8 mouse cellular contexts compared by ENCODE assay signal in genomic region chr2:90904076-90904855, GRCm38 (mm10). TPM values are rescaled to one million over a fixed set of nuclear protein-coding genes. Genes with fewer than 3 reads are reported as not detected.
A peak's percentile ranks its signal among the peaks of the same experiment; 100 is the strongest.
DNase-seq lines count a peak whose midpoint lies in the region; ATAC-seq and TF ChIP-seq lines count a peak whose summit lies in the region.

TSS of gene Kbtbd4 (plus strand) at chr2:90904740.
TSS of gene Ndufs3 (minus strand) at chr2:90904827.

- peaks cover 54% of the 10 kb centered on the region for H3K36me3 ChIP-seq in embryonic facial prominence, embryonic 14.5 days (ENCODE audit: control insufficient read depth, insufficient read depth, low read length)
- H3K36me3 ChIP-seq in heart, adult 2 months (ENCODE audit: control insufficient read depth, insufficient read depth, low read length), result 0 out of 2 replicates have a peak, but pooled peaks cover 2% of the 10 kb centered on the region
- H3K36me3 ChIP-seq in limb, embryonic 15.5 days, result peaks cover 40% of the 10 kb centered on the region

- peak; percentile 42; the same call in 1 of the 2 replicates for TF ChIP-seq EP300 in heart, adult 2 months (IDR thresholded peaks at IDR 0.05; ENCODE audit: insufficient read depth, low read depth, low read length)

- DNase-seq in 3T3-L1 (ENCODE audit: low read depth, low spot score), result peak; percentile 92
- peak; percentile 67 to 79 for DNase-seq in adrenal gland, postnatal 4 days (ENCODE audit: low spot score in 2 of 2)
- DNase-seq in embryonic facial prominence, embryonic 14.5 days (ENCODE audit: low spot score), result peak; percentile 96
- peak; percentile 88 to 89 for DNase-seq in heart, adult 2 months
- DNase-seq in kidney, adult 8-10 months, result peak; percentile 85 to 89
- DNase-seq in monocyte, adult 2 months (ENCODE audit: low read depth in 1 of 2, low spot score in 2 of 2), result peak; percentile 57 to 76
- DNase-seq in spleen, postnatal 36 days (ENCODE audit: low spot score in 2 of 2), result peak; percentile 84 to 90

- peaks cover 11% of the 10 kb centered on the region for H3K4me1 ChIP-seq in embryonic facial prominence, embryonic 14.5 days (ENCODE audit: control insufficient read depth, insufficient read depth, low read length)
- peaks cover 9% of the 10 kb centered on the region for H3K4me1 ChIP-seq in heart, adult 2 months (ENCODE audit: control insufficient read depth, insufficient read depth, low read length)
- H3K4me1 ChIP-seq in limb, embryonic 15.5 days, result peaks cover 22% of the 10 kb centered on the region

- no peaks in the 10 kb centered on the region for H3K9me3 ChIP-seq in embryonic facial prominence, embryonic 14.5 days (ENCODE audit: control insufficient read depth, low read length)
- no peaks in the 10 kb centered on the region for H3K9me3 ChIP-seq in limb, embryonic 15.5 days

- TF ChIP-seq CTCF in heart, adult 2 months (IDR thresholded peaks at IDR 0.05), result no peak

- no peaks in the 10 kb centered on the region for H3K27me3 ChIP-seq in embryonic facial prominence, embryonic 14.5 days (replicated peaks; ENCODE audit: control insufficient read depth, insufficient read depth, low read length)
- no peaks in the 10 kb centered on the region for H3K27me3 ChIP-seq in heart, adult 2 months (ENCODE audit: control insufficient read depth, insufficient read depth, low read length)
- H3K27me3 ChIP-seq in limb, embryonic 15.5 days, result no peaks in the 10 kb centered on the region

- no peaks in the 10 kb centered on the region for H3K79me2 ChIP-seq in heart, adult 2 months (replicated peaks; ENCODE audit: control insufficient read depth, insufficient read depth, low read length)

- peak within 1 kb of the TSS; percentile 91 for H3K27ac ChIP-seq in embryonic facial prominence, embryonic 14.5 days (replicated peaks; ENCODE audit: low read depth, low read length)
- peak within 1 kb of the TSS; percentile 96 for H3K27ac ChIP-seq in heart, adult 2 months
- H3K27ac ChIP-seq in limb, embryonic 15.5 days, result peak within 1 kb of the TSS; percentile 89

- WGBS in embryonic facial prominence, embryonic 14.5 days, result under 1% methylated on average over 39 of the region's 43 CpGs
- under 1% methylated on average over 43 of the region's 43 CpGs for WGBS in heart, adult 2 months
- under 1% methylated on average over 43 of the region's 43 CpGs for WGBS in limb, embryonic 15.5 days

- peak within 1 kb of the TSS; percentile 97 for H3K4me3 ChIP-seq in embryonic facial prominence, embryonic 14.5 days (ENCODE audit: low read depth, low read length)
- H3K4me3 ChIP-seq in heart, adult 2 months, result peak within 1 kb of the TSS; percentile 75
- H3K4me3 ChIP-seq in limb, embryonic 15.5 days, result peak within 1 kb of the TSS; percentile 72

- peak; percentile 94 for TF ChIP-seq POLR2A in heart, adult 2 months (IDR thresholded peaks at IDR 0.05; ENCODE audit: insufficient read depth, low read depth, low read length)

- intact Hi-C loops in heart, adult 2 months (cut with DNase I), result loop anchor here (5.0 kb wide), 3 partner anchors 37 to 298 kb away; partner anchors contain the start of genes Acp2, Mtch2 and Nr1h3

- peak within 1 kb of the TSS; percentile 79 for H3K4me2 ChIP-seq in embryonic facial prominence, embryonic 14.5 days (ENCODE audit: low read depth, low read length)
- H3K4me2 ChIP-seq in limb, embryonic 15.5 days, result peak within 1 kb of the TSS; percentile 62

- ATAC-seq in embryonic facial prominence, embryonic 14.5 days (ENCODE audit: low read depth), result peak; percentile 97
- peak; percentile 89 for ATAC-seq in limb, embryonic 15.5 days (ENCODE audit: insufficient number of reproducible peaks, low FRiP score, low TSS enrichment, low read depth)

- H3K9ac ChIP-seq in embryonic facial prominence, embryonic 14.5 days (ENCODE audit: low read depth, low read length), result peak within 1 kb of the TSS; percentile 95
- H3K9ac ChIP-seq in heart, adult 2 months (ENCODE audit: low read depth, low read length), result peak within 1 kb of the TSS; percentile 86
- H3K9ac ChIP-seq in limb, embryonic 15.5 days, result peak within 1 kb of the TSS; percentile 73

RNA-seq across cellular contexts. Expression of gene Kbtbd4, which starts in this region (rescaled TPM):
- total RNA-seq in adrenal gland, postnatal 4 days (2021), result 10 to 100 TPM; 35.6 to 37.4 TPM
- polyA plus RNA-seq in embryonic facial prominence, embryonic 14.5 days (2014; fragmentation: Nextera tagmentation; extraction: Ambion mirVana), result 25.8 and 31.0 TPM in 2 replicates
- total RNA-seq in heart, adult 2 months (2021), result 10 to 100 TPM; 20.6 to 23.4 TPM
- polyA plus RNA-seq in heart, adult 2 months (2012; rRNA removed), result 14.0 and 23.3 TPM in 2 replicates
- polyA plus RNA-seq in limb, embryonic 15.5 days (2015; fragmentation: Nextera tagmentation; extraction: Ambion mirVana), result 34.7 and 36.4 TPM in 2 replicates

RNA-seq across cellular contexts. Expression of gene Ndufs3, which starts in this region (rescaled TPM):
- 100 to 1,000 TPM; 354 to 392 TPM for total RNA-seq in adrenal gland, postnatal 4 days (2021)
- 203 and 206 TPM in 2 replicates for polyA plus RNA-seq in embryonic facial prominence, embryonic 14.5 days (2014; fragmentation: Nextera tagmentation; extraction: Ambion mirVana)
- 100 to 1,000 TPM; 770 to 910 TPM for total RNA-seq in heart, adult 2 months (2021)
- 596 and 1,142 TPM in 2 replicates for polyA plus RNA-seq in heart, adult 2 months (2012; rRNA removed)
- 199 and 219 TPM in 2 replicates for polyA plus RNA-seq in limb, embryonic 15.5 days (2015; fragmentation: Nextera tagmentation; extraction: Ambion mirVana)

Comparison
In these comparisons a context has a peak if more than half of its experiments do, and no peak if none do; other contexts are left out.
1. Peak in every context shown above with its lines: DNase-seq, ATAC-seq, H3K4me3 ChIP-seq and H3K27ac ChIP-seq.